Mouse (Mus musculus): Measurements from ENCODE around the gene Tmem262. TPM values are rescaled to one million over a fixed set of nuclear protein-coding genes. Genes with fewer than 3 reads are reported as not detected.

Gene Tmem262
- polyA plus RNA-seq, 1 experiment from 2014 or later = not detected

DNA sequence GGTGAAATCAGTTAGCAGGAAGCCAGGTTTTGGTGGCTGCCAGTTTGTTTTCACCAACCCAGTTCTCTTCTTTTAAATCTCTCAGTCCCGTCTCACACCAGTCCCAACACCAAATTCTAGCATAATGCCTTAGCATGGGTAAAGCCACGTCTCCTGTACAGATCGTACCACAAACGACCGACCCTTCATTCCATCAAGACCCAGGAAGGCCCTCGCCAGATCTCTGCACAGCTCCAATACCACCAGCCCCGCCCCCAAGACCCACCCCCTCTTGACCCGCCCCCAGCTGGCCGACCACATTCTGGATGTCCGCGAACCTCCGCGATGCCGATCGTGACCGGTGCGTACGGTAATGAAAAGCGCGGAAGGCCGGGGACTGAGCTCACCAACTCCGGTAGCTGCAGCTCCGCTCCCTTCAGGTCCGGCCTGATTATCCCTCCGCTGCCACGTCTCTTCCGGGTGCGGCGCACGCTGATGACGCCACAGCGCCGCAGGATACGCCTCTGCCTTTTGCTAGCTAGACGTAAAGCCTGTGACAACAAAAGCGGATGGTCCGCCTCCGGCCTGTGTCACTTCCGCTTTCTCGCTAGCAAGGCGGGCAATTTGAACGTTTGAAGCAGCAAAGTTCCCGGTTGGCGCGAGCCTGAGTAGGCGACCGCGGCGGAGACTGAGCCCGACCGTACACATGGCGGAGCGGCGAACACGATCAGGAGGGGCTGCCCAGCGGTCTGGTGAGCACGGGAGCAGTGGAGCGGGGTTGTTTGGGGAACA, 4.8 kb downstream of the Tmem262 start, which contains the start of the genes Zfpl1 and Cdca5:
Gene Zfpl1 (minus strand): TSS at position 479 of the 771 bp plus-strand sequence.
Gene Cdca5 (plus strand): TSS at position 506 of the 771 bp plus-strand sequence.
- Histone ChIP-seq H3K36me3 (ENCODE audit: control insufficient read depth, insufficient read depth, low read length) (peaks cover 8% of the 10 kb centered on the region), H3K27me3 (ENCODE audit: control insufficient read depth, insufficient read depth, low read length) (no peaks in the 10 kb centered on the region), H3K9ac (ENCODE audit: low read length) (peak within 1 kb of the TSS; percentile 79), H3K27ac (replicated peaks) (peak within 1 kb of the TSS; percentile 86), H3K4me2 (replicated peaks; ENCODE audit: low read depth) (peak within 1 kb of the TSS; percentile 92), H3K4me1 (replicated peaks; ENCODE audit: control insufficient read depth, insufficient read depth) (peaks cover 2% of the 10 kb centered on the region; the same call in 1 of the 2 replicates), H3K4me3 (ENCODE audit: low read depth, low read length) (peak within 1 kb of the TSS; percentile 69), H3K9me3 (ENCODE audit: control insufficient read depth, low read length) (no peaks in the 10 kb centered on the region)
- ATAC-seq (ENCODE audit: low FRiP score, low TSS enrichment) (peak; percentile 91), DNase-seq (ENCODE audit: low spot score) (peak; percentile 96)
- TF ChIP-seq CTCF (IDR thresholded peaks at IDR 0.05; ENCODE audit: low read depth) (0 out of 2 replicates have a peak, but pooled peaks have one; percentile 1), EP300 (optimal IDR thresholded peaks at IDR 0.05) (no peak)
- WGBS = under 1% methylated on average over 58 of the region's 58 CpGs

DNA sequence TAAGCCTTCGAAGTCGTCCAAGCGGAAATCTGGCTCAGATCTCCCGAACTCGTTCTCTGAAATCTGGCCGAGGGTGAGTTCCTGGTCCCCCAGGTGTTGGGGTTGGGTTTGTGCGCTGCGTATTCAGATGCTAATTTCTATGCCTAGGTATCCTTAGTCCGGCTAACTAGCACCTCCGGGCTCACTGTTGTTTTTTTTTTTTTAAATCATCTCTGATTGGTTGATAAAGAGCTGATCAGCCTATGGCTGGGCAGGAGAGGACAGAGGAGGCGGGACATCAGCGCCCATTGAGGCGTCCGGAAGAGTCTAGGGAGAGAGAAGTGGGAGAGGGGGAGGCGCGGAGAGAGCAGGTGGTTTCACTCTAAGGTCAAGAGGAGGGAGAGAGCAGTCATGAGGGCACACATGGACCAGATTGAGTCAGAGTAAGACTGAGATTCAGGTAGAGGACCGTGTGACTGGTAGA, 5.6 kb downstream of the Tmem262 start:
- H3K4me3 ChIP-seq (ENCODE audit: low read depth, low read length) = peak overlapping the region; percentile 69
- H3K4me2 ChIP-seq (replicated peaks; ENCODE audit: low read depth) = peak overlapping the region; percentile 92
- peaks cover 9% of the 10 kb centered on the region for H3K36me3 ChIP-seq (ENCODE audit: control insufficient read depth, insufficient read depth, low read length)
- peaks cover 2% of the 10 kb centered on the region; the same call in 1 of the 2 replicates for H3K4me1 ChIP-seq (replicated peaks; ENCODE audit: control insufficient read depth, insufficient read depth)
- ATAC-seq (ENCODE audit: low FRiP score, low TSS enrichment) (peak; percentile 72), DNase-seq (ENCODE audit: low spot score) (peak; percentile 77)
- no peaks in the 10 kb centered on the region for H3K9me3 ChIP-seq (ENCODE audit: control insufficient read depth, low read length)
- TF ChIP-seq EP300 (optimal IDR thresholded peaks at IDR 0.05) = no peak
- TF ChIP-seq CTCF (IDR thresholded peaks at IDR 0.05; ENCODE audit: low read depth) = no peak
- peak overlapping the region; percentile 60 for H3K9ac ChIP-seq (ENCODE audit: low read length)
- WGBS = under 1% methylated on average over 17 of the region's 17 CpGs
- H3K27me3 ChIP-seq (ENCODE audit: control insufficient read depth, insufficient read depth, low read length) = no peaks in the 10 kb centered on the region
- peak overlapping the region; percentile 63; the same call in 1 of the 2 replicates for H3K27ac ChIP-seq (replicated peaks)

DNA sequence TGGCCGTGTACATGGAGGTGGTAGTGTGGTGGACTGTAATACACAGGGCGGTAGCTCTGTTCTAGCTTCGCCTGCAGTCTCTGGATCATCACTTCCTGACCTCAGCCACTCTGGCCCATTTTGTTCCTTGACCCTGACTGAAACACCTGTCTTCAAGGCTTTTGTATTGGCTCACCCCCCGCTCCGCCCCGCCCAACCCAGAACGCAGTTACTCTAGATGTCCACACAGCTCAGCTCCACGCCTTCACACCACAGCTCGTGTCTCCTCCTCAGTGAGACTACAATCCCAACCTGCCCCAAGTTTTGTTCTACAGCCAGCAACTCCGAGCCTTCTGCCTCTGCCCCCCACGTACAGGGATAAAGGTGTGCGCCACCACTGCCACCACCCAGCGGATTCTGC, 9.0 kb downstream of the Tmem262 start:
- TF ChIP-seq CTCF (IDR thresholded peaks at IDR 0.05; ENCODE audit: low read depth) = no peak
- TF ChIP-seq EP300 (optimal IDR thresholded peaks at IDR 0.05) = no peak
- Histone ChIP-seq H3K27ac (replicated peaks) (no peak overlapping the region), H3K9me3 (ENCODE audit: control insufficient read depth, low read length) (no peaks in the 10 kb centered on the region), H3K4me2 (replicated peaks; ENCODE audit: low read depth) (no peak overlapping the region), H3K36me3 (ENCODE audit: control insufficient read depth, insufficient read depth, low read length) (peaks cover 6% of the 10 kb centered on the region), H3K9ac (ENCODE audit: low read length) (no peak overlapping the region), H3K4me3 (ENCODE audit: low read depth, low read length) (no peak overlapping the region), H3K27me3 (ENCODE audit: control insufficient read depth, insufficient read depth, low read length) (no peaks in the 10 kb centered on the region), H3K4me1 (replicated peaks; ENCODE audit: control insufficient read depth, insufficient read depth) (peaks cover under 1% of the 10 kb centered on the region; the same call in 1 of the 2 replicates)
- ATAC-seq (ENCODE audit: low FRiP score, low TSS enrichment) = no peak
- DNase-seq (ENCODE audit: low spot score) = no peak
- 91% methylated on average over 13 of the region's 13 CpGs for WGBS

DNA sequence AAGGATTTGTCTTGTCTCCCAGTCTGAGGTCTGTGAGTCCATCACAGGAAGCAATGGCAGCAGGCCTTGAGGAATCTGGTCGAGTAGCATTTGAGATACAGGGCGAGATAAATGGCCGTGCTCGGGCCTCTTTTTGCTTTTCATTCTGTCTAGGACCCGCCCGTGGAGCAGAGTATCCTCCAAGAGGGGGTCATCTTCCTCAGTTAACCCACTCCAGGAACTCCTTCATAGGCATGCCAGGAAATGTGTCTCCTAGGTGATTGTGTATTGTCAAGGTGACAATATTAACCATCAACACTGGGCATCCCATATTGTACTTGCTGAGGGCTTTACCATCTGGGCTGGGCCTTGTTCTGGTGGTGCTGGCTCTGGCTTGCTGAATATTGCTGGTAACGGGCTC, 14.3 kb downstream of the Tmem262 start, which contains the start of gene AC131692.1:
Gene AC131692.1 (plus strand): TSS at position 301 of the 400 bp plus-strand sequence.
- Histone ChIP-seq H3K9me3 (ENCODE audit: control insufficient read depth, low read length) (no peaks in the 10 kb centered on the region), H3K27me3 (ENCODE audit: control insufficient read depth, insufficient read depth, low read length) (no peaks in the 10 kb centered on the region), H3K9ac (ENCODE audit: low read length) (no peak within 1 kb of the TSS), H3K4me3 (ENCODE audit: low read depth, low read length) (no peak within 1 kb of the TSS), H3K4me2 (replicated peaks; ENCODE audit: low read depth) (no peak within 1 kb of the TSS), H3K27ac (replicated peaks) (no peak within 1 kb of the TSS), H3K4me1 (replicated peaks; ENCODE audit: control insufficient read depth, insufficient read depth) (no peaks in the 10 kb centered on the region), H3K36me3 (ENCODE audit: control insufficient read depth, insufficient read depth, low read length) (peaks cover 6% of the 10 kb centered on the region)
- TF ChIP-seq CTCF (IDR thresholded peaks at IDR 0.05; ENCODE audit: low read depth) = no peak
- TF ChIP-seq EP300 (optimal IDR thresholded peaks at IDR 0.05) = no peak
- ATAC-seq (ENCODE audit: low FRiP score, low TSS enrichment) (no peak), DNase-seq (ENCODE audit: low spot score) (no peak)
- 85% methylated on average over 7 of the region's 7 CpGs for WGBS

DNA sequence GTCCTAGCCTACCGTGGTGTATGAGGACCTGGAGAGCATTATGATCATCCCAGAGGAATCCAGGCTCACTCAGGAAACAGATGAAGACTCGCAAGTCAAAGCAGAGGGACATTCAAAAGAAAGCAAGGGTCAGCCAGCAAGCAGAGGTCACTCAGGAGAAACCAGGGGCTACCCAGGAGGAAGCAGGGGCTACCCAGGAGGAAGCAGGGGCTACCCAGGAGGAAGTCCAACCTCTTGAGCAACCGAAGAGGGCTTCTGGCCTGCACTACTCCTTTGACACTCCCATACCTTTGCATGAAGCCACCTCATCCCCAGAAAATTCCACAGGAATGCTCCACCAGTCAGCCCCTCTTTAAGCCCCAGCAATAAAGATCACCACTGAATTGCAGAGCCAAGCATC, 18.0 kb downstream of the Tmem262 start:
- Histone ChIP-seq H3K9me3 (ENCODE audit: control insufficient read depth, low read length) (no peaks in the 10 kb centered on the region), H3K4me1 (replicated peaks; ENCODE audit: control insufficient read depth, insufficient read depth) (no peaks in the 10 kb centered on the region), H3K9ac (ENCODE audit: low read length) (no peak overlapping the region), H3K36me3 (ENCODE audit: control insufficient read depth, insufficient read depth, low read length) (no peaks in the 10 kb centered on the region), H3K27me3 (ENCODE audit: control insufficient read depth, insufficient read depth, low read length) (no peaks in the 10 kb centered on the region), H3K4me2 (replicated peaks; ENCODE audit: low read depth) (no peak overlapping the region), H3K4me3 (ENCODE audit: low read depth, low read length) (no peak overlapping the region), H3K27ac (replicated peaks) (no peak overlapping the region)
- TF ChIP-seq EP300 (optimal IDR thresholded peaks at IDR 0.05) = no peak
- TF ChIP-seq CTCF (IDR thresholded peaks at IDR 0.05; ENCODE audit: low read depth) = no peak
- WGBS = 85% methylated on average over 3 of the region's 3 CpGs
- DNase-seq (ENCODE audit: low spot score) (no peak), ATAC-seq (ENCODE audit: low FRiP score, low TSS enrichment) (no peak)

DNA sequence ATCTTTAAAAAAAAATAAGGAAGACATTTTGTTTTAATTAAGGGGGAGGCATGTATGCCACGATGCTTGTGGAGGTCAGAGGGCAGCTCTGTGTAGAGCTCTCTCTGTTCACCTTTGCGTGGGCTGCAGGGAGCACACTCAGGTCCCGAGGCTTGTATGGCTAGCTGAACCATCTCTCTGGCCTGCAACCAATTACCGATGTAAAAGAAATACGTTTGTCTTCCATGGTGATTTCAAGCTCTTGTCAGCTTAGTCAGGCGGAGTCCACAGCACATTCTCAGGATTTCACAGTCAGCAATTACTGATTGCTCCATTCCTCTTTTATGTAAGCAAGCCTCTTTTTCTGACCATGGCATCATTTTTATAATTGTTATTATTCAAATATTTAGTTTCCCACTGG, 21.4 kb downstream of the Tmem262 start:
- ATAC-seq (ENCODE audit: low FRiP score, low TSS enrichment) (no peak), DNase-seq (ENCODE audit: low spot score) (no peak)
- no peak overlapping the region for H3K4me2 ChIP-seq (replicated peaks; ENCODE audit: low read depth)
- 52% methylated on average over 6 of the region's 6 CpGs for WGBS
- no peak overlapping the region for H3K27ac ChIP-seq (replicated peaks)
- no peak overlapping the region for H3K4me3 ChIP-seq (ENCODE audit: low read depth, low read length)
- no peaks in the 10 kb centered on the region for H3K9me3 ChIP-seq (ENCODE audit: control insufficient read depth, low read length)
- H3K9ac ChIP-seq (ENCODE audit: low read length) = no peak overlapping the region; the same call in 1 of the 2 replicates
- no peaks in the 10 kb centered on the region for H3K36me3 ChIP-seq (ENCODE audit: control insufficient read depth, insufficient read depth, low read length)
- no peaks in the 10 kb centered on the region for H3K27me3 ChIP-seq (ENCODE audit: control insufficient read depth, insufficient read depth, low read length)
- TF ChIP-seq EP300 (optimal IDR thresholded peaks at IDR 0.05) (no peak), CTCF (IDR thresholded peaks at IDR 0.05; ENCODE audit: low read depth) (no peak)
- no peaks in the 10 kb centered on the region for H3K4me1 ChIP-seq (replicated peaks; ENCODE audit: control insufficient read depth, insufficient read depth)

All from stomach, postnatal 0 days (tissue).